Mouse (Mus musculus) heart, adult 18-20 months (tissue): ENCODE measurements around the gene Olfr718-ps1. TPM values are rescaled to one million over a fixed set of nuclear protein-coding genes. Genes with fewer than 3 reads are reported as not detected.

ENCODE experiments used
- DNase-seq, 2 experiments: peaks; one replicate each; pipeline ENCODE4 v3.0.0; 2021 to 2022; ENCODE audit warnings: mixed read lengths in 1 of 2
- microRNA-seq, 2 experiments: library from miRNA; unstranded; fragments of <30 nt; microRNA quantifications; one replicate each; pipeline ENCODE4 v1.2.0; 2022
- total RNA-seq, 2 experiments: library from RNA; stranded (reverse); gene quantifications; 2 replicates each; pipeline ENCODE4 v1.2.3; 2021

Gene Olfr718-ps1
- total RNA-seq, 2 experiments from 2014 or later = not detected

DNA sequence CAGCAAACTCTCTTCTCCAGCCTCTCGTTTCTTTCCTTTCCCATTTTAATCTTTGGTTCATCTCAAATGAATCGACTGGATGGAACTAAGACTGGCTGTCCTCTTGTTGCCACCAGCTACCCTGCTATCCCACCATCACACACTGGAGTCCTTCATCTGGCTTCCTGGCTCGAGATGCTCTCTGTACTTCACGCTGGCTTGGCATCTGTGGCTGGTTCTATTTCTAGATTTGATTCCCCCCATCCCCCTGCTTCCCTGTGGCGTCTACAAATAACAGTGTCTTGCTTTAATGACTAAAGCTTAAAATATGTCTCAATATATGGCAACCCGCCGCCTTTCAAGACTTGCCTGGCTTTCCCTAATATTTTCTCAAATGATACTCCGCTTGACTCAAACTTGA lies 19.5 kb downstream of the Olfr718-ps1 start:
- peak in 1 of 2 experiments; percentile 28 for DNase-seq

- DNase-seq = no peak
These were observed 20.5 kb downstream of the Olfr718-ps1 start for GRCm38 (mm10) chr5:143126908-143127307.

- DNase-seq = no peak
These were observed 21.3 kb downstream of the Olfr718-ps1 start for GRCm38 (mm10) chr5:143126089-143126488.

GRCm38 (mm10) chr5:143125601-143126000 lies 21.8 kb downstream of the Olfr718-ps1 start:
- DNase-seq = no peak

DNA sequence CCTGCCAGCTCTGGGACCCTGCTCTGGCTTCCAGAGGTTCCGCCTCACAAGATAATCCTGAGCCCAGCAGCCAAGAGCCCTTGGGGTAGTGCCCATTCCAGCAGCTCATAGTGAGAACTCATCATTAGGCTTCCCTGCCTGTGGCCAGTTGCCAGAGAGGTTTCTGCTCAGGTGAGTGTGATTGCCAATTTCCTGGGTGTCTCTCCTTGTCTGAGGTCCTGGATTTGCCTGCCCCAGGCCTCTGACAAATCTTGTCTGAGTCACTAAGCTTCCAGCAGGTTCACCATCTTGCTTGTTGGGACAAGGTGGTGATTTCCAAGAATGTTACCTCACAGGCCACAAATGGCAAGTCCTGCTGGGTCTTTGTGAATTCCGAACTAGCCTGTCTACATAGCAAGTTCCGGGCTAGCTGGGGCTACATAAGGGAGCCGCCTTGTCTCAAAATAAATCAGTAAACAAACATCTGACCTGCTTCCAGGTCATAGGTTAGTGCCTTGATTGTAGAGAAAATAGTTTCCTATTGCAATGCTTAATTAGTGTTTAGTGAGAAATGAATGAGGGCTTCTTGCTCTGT lies 22.5 kb downstream of the Olfr718-ps1 start:
- DNase-seq = no peak

GRCm38 (mm10) chr5:143122673-143123072 lies 24.7 kb downstream of the Olfr718-ps1 start:
- no peak for DNase-seq

GRCm38 (mm10) chr5:143122125-143122524 lies 25.3 kb downstream of the Olfr718-ps1 start:
- DNase-seq = no peak

DNA sequence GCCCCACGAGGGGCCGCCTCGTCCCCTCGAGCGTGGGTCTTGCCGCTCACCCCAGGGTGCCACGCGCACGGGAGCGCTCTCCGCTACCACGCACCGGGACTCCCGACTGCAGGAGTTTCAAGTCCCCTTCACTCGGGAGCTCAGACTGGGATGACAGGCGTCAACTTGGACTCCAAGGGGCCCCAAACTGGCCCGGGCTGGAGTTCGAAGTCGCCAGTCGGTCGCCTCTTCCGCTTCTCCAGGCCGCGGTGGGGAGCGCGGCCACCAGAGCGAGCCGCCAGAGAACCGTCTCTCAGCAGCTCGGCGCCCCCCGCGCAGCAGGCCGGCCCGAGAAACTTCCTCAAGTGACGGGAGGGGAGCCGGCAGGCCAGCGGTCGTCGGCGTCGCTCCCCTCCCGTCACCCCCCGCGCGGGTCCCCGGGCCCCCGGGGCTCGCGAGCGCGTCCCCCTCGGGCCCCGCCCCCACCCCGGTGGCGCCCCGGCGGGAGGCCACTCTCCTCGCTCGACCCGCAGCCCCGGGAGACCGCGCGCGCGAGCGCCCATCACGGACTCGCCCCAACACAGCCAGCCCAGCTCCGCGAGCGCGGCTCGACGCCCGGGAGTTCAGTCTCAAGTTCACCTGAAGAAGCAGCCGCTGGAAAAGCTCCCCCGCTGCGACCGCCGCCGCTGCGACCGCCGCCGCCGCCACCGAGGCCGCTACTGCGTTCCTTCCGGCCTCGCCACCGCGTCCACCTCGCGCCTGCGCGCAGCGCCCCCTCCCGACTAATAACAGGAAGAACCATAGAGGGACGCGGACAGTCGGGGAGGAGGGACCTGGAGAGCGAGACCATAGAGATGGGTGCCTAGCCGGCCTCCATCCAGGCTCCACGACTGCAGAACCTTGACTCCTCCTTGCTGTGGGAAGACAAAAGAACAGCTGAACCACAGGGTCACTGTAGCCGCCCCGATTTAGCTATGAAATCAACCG lies 34.8 kb downstream of the Olfr718-ps1 start, which contains the start of gene Rnf216:
Gene Rnf216 (minus strand): TSS at position 714 of the 966 bp plus-strand sequence.
- peak; percentile 95 to 96 for DNase-seq

- no peak for DNase-seq
These were observed 40.5 kb downstream of the Olfr718-ps1 start for GRCm38 (mm10) chr5:143106842-143107241.

- no peak for DNase-seq
These were observed 44.1 kb downstream of the Olfr718-ps1 start for GRCm38 (mm10) chr5:143103231-143103630.

DNA sequence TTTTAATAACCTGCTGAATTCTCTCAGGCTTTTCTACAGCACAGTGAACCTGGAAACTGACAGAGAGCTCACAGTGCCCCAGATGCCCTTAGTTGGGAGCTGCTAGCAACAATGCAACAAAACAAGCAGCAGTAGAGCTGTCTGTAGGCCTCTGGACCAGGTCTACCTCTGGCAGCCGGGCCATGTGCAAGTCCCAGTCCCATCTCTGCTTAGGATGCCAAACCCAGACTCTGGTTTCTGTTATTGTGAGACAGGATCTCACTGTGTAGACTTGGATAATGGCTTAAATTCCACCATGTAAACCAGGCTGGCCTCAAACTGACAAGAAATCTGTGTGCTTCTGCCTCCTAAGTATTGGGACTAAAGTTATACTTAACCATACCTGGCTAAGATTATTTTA lies 45.8 kb downstream of the Olfr718-ps1 start:
- DNase-seq = no peak

GRCm38 (mm10) chr5:143095256-143095655 lies 52.1 kb downstream of the Olfr718-ps1 start:
- DNase-seq = no peak

- DNase-seq = no peak
These were observed 54.5 kb downstream of the Olfr718-ps1 start for GRCm38 (mm10) chr5:143092891-143093290.

- no peak for DNase-seq
These were observed 62.5 kb downstream of the Olfr718-ps1 start for GRCm38 (mm10) chr5:143084898-143085297.

Small RNA genes within 50 kb of the gene (microRNA-seq; reads per million reads assigned to microRNA genes)
- gene Gm44405 = 0 reads per million in 2 experiments

Other genes starting within 250 kb of the Olfr718-ps1 start
- gene Actb, start 240.8 kb downstream of the Olfr718-ps1 start, total RNA-seq = 1,000 to 10,000 TPM in 1 of 2 experiments, 100 to 1,000 TPM in 1; 875 to 1,008 TPM
- gene Fscn1, start 187.2 kb downstream of the Olfr718-ps1 start, total RNA-seq = 10 to 100 TPM; 18.2 to 21.6 TPM
- 10 to 100 TPM; 23.3 to 25.7 TPM for gene Rnf216, start 34.6 kb downstream of the Olfr718-ps1 start, total RNA-seq
- gene Rbak, start 33.2 kb upstream of the Olfr718-ps1 start, total RNA-seq = 1 to 10 TPM; 3.5 to 4.6 TPM
- not detected for gene Spdye4b, start 33.4 kb upstream of the Olfr718-ps1 start, total RNA-seq
- not detected for gene Spdye4a, start 79.3 kb upstream of the Olfr718-ps1 start, total RNA-seq
- gene Zfp12, start 87.6 kb upstream of the Olfr718-ps1 start, total RNA-seq = 1 to 10 TPM; 8.3 to 9.6 TPM
- 1 to 10 TPM; 5.5 to 5.7 TPM for gene Zfp316, start 122.4 kb upstream of the Olfr718-ps1 start, total RNA-seq
- gene Zfp853, start 146.0 kb upstream of the Olfr718-ps1 start, total RNA-seq = under 1 TPM in 1 of 2 experiments, not detected in 1; 0.13 TPM
- 10 to 100 TPM; 15.1 to 18.2 TPM for gene E130309D02Rik, start 167.8 kb upstream of the Olfr718-ps1 start, total RNA-seq
- gene Zdhhc4, start 181.7 kb upstream of the Olfr718-ps1 start, total RNA-seq = 10 to 100 TPM; 25.1 to 26.3 TPM
- gene Grid2ip, start 209.8 kb upstream of the Olfr718-ps1 start, total RNA-seq = not detected